Mouse (Mus musculus): ENCODE results near the gene Rpgrip1l.

- TF ChIP-seq CTCF (IDR thresholded peaks at IDR 0.05; ENCODE audit: low read depth, low read length) (no peak), GATA1 (IDR thresholded peaks at IDR 0.05; ENCODE audit: borderline replicate concordance, low read length) (no peak), TAL1 (conservative IDR thresholded peaks at IDR 0.05; ENCODE audit: low read depth, low read length) (no peak), POLR2AphosphoS5 (IDR thresholded peaks at IDR 0.05; ENCODE audit: insufficient replicate concordance, low read depth, low read length) (no peak)
Measured at GRCm38 (mm10) chr8:91347595-91347994, 34.5 kb upstream of the Rpgrip1l start.

All from G1E (cell line).